Mouse (Mus musculus): ENCODE results near the gene Ubxn11.

Ubxn11 gene

GRCm38 (mm10) chr4:134101979-134102741 lies at the start of gene Ubxn11:
TSS of gene Ubxn11 (plus strand) at chr4:134102570.
- peak; percentile 98 for DNase-seq (ENCODE audit: low read depth, low spot score)

DNA sequence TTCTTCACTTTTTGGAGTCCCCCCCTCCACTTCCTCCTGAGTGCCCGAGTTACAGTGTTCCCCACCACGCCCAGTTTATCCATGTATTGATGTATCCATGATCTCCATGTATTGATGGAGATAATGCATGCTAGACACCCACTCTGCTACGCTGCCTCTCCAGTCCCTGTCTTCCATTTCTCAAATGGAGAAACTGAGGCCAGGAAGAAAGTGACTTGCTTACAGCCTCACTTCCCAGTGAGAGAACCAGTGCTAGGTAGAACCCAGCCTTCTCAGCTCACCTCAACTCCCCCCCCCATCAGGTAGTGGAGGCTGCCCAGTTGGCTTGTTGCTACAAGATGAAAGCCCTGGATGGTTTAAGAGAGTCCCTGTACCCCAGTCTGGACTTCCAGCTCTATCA lies 48.8 kb upstream of the Ubxn11 start, which contains the start of gene Zfp683:
Zfp683 (plus strand) TSS at position 301 of the 400 bp plus-strand sequence.
- no peak for DNase-seq (ENCODE audit: low read depth, low spot score)

DNA sequence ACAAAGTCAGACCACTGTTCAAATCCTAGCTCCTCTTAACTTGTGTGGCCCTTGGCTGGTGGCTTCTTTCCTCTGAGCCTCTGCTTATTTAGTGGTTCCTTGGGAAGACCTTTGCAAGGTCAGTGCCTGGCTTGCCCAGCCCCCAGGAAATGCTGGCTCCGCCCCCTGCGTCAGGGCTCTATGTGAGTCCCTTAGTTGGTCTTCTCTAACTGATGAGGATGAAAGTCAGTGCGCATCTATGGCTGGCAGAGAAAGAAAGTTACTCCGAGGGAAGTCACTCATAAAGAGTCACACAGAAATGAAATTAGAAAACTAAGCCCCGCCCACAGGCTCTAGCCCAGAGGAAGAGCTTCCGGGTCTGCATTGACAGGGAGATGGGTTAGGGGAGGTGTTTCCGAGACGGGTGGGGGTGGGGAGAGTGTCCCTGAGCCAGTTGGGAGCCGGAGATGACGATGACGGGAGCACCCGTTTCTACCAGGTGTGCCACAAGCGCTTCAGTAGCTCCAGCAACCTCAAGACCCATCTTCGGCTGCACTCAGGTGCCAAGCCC lies 44.1 kb upstream of the Ubxn11 start:
- no peak for DNase-seq (ENCODE audit: low read depth, low spot score)

DNA sequence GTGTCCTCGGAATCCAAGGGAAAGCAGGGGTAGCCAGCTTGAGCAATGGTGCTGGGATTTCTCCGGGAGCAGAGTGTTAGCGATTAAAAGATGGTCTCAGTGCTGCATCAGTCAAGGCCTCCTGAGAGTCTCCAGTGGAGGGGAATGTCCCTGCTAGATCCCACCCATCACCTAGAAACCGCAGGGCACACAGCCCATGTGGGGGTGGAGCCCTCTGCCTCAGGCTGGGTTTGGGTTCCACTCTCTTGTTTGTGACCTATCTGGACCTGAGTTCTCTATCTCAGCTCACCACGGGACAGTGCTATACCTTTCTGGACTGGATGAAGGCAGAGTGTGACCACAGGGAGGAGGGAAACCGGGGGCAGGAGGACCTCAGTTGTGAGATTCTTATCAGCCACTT lies 43.5 kb upstream of the Ubxn11 start:
- no peak for DNase-seq (ENCODE audit: low read depth, low spot score)

DNA sequence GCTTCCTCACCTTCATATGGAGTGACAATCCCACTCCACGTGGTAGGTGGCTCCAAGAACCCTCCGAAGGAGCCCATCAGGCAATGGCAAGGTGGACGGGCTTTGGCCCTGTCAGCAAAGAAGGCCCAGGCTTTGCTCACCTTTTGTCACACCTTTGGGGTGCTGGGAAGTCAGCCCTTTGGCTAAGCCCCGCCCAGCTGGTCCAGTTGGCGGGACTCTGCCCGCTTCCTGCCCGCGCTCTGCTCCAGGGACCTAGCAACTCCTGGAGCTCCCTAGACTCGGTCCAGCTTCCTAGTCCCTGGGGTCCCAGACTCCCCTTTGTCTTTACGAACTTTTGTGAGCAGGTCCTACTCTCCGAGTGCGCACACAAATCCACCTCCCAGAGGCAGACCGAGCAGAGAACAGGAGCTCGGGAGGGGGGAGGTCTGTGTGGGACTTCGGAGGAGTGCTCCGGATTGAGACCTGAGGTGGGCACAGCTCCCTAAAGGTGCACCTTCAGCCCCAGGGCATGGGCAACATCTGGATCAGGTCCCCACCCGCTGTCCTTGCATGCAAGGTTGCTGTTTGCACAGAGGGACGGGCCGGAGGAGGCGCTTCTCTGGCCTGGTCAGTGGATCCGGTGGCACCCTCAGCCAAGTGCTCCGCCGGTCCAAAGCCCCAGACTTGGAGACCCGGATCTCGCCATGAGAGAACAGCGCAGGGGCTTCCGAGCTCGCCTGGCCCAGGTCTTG lies 42.1 kb upstream of the Ubxn11 start, which contains the start of gene Crybg2:
Crybg2 (plus strand) TSS at position 681 of the 731 bp plus-strand sequence.
- no peak for DNase-seq (ENCODE audit: low read depth, low spot score)

DNA sequence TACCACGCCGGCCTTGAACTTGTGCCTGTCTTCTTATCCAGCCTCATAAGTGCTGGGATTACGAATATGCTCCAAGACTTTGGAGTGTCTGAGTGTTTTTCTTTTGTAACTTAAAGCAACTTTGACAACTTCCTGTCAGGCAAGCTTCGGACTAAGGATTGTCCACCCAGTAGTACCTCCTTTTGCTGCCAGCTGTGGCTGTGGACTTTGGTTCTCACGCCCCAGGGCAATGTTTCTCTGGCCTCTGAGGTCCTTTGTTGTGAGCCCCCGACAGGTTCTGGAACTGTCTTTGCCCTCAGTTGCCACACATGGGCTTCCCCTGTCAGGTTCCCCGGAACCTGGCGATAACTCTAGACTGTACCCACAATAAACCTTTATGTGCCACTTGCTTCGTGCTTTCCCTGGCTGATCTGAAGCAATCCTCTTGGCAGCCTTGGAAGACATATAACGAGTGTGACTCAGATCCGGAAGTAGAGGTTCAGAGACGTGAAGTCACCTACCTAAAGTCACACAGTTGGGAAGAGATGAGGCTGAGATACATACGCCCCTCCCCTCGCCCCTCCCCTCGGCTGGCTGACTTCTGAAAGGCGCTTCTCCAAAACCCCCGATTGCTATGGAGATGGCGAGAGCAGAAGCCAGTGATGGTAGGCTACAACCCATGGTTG lies 41.1 kb upstream of the Ubxn11 start:
- peak; percentile 48 for DNase-seq (ENCODE audit: low read depth, low spot score)

- DNase-seq (ENCODE audit: low read depth, low spot score), result peak; percentile 53
Observed at GRCm38 (mm10) chr4:134061944-134062446, 40.4 kb upstream of the Ubxn11 start.

- no peak for DNase-seq (ENCODE audit: low read depth, low spot score)
Observed at GRCm38 (mm10) chr4:134062561-134062960, 39.8 kb upstream of the Ubxn11 start.

GRCm38 (mm10) chr4:134065431-134066004 lies 36.9 kb upstream of the Ubxn11 start:
- DNase-seq (ENCODE audit: low read depth, low spot score), result no peak

GRCm38 (mm10) chr4:134067383-134067782 lies 35.0 kb upstream of the Ubxn11 start:
- DNase-seq (ENCODE audit: low read depth, low spot score), result no peak

- DNase-seq (ENCODE audit: low read depth, low spot score), result no peak
Observed at GRCm38 (mm10) chr4:134067833-134068544, 34.4 kb upstream of the Ubxn11 start.

GRCm38 (mm10) chr4:134068793-134069580 lies 33.4 kb upstream of the Ubxn11 start:
- DNase-seq (ENCODE audit: low read depth, low spot score), result peak; percentile 69

DNA sequence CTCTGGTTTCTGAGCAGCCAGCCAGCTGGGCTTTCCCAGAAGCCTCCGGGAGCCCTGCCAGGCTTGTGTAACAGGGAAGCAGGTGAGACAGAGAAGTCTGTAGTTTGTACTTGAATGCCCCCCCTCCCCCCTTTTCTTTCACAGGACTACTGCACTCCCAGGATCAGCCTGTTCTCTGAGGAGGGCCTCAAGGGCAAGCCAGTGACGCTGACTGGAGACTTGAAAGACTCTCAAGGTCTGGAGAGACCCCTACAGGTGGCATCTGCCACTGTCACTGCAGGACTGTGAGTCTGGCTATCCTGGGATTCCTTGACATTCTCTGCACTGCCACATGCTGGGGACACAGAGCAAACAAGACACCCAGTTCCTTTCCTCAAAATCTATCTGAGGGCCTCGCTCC lies 23.7 kb upstream of the Ubxn11 start:
- DNase-seq (ENCODE audit: low read depth, low spot score), result peak; percentile 98

GRCm38 (mm10) chr4:134080674-134081073 lies 21.7 kb upstream of the Ubxn11 start:
- no peak for DNase-seq (ENCODE audit: low read depth, low spot score)

DNA sequence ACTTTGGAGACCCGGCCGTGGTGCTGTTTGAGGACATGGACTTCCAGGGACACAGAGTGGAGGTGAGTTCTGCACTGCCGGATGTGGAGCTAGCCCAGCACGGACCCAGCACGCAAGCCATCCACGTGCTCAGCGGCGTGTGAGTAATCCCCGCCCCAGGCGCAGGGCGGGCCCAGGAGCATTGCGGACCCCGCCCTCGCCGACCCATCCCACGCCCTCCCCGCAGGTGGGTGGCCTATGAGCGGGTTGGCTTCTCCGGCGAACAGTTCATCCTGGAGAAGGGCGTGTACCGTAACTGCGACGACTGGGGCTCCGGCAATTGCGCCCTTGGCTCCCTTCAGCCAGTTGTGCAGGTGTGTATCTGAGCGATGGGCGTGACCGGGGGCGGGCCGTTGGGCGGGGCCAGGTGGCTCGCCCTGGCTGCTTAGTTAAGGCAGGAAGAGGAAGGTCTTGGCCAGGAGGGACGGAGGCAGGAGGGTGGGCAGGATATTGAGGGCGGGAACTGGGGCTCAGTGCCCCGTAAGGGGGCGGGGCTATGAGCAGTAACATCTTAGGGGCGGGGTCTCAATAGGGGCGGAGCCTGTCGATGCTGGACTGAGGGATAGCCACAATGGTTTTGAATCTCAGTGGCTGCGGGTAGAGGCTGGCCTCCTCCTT lies 20.5 kb upstream of the Ubxn11 start:
- peak; percentile 99 for DNase-seq (ENCODE audit: low read depth, low spot score)

GRCm38 (mm10) chr4:134082460-134082859 lies 19.9 kb upstream of the Ubxn11 start:
- no peak for DNase-seq (ENCODE audit: low read depth, low spot score)

DNA sequence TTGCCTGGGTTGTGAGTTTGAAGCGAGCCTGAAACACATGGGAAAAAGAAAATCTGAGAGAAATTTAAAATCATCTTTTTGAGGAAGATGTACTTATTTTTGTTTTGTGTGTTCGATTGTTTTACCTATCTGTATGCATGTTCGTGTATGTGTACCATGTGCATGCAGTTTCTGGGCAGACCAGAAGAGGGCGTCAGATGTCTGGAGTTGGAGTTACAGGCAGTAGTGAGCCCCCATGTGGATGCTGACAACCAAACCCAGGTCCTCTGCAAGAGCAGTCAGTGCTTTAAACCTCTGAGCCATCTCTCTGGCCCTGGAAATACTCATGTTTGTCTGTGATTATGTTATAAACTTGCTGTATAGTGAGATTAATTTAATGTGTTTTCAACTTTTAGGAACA lies 17.4 kb upstream of the Ubxn11 start:
- DNase-seq (ENCODE audit: low read depth, low spot score), result peak; percentile 90

GRCm38 (mm10) chr4:134087412-134087811 lies 15.0 kb upstream of the Ubxn11 start:
- peak; percentile 63 for DNase-seq (ENCODE audit: low read depth, low spot score)

GRCm38 (mm10) chr4:134089029-134089428 lies 13.3 kb upstream of the Ubxn11 start:
- no peak for DNase-seq (ENCODE audit: low read depth, low spot score)

Data from ES-CJ7 (cell line).